7 mouse cellular contexts compared by ENCODE assay signal in the genomic region with DNA sequence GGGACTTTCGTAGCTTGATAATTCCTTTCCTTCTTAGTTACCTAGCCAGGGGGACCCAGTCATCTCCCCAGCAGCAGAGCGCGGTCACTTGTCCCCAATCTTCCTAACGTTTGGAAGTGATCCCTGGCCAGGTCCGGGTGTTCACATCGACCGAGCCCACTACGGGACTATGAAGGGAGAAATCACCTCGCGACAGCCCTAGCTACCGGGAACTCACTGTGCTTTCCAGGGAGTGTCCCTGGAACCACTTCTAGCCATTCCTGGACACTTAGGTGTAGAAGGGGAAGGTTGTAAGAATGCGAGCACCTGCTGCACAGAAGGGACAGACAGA. TPM values are rescaled to one million over a fixed set of nuclear protein-coding genes. Genes with fewer than 3 reads are reported as not detected.
A peak's percentile ranks its signal among the peaks of the same experiment; 100 is the strongest.
DNase-seq lines count a peak whose midpoint lies in the region; ATAC-seq and TF ChIP-seq lines count a peak whose summit lies in the region.

No protein-coding gene starts in this region.

- WGBS in hindbrain, embryonic 14.5 days, result under 1% methylated on average over 12 of the region's 12 CpGs
- WGBS in lung, embryonic 14.5 days, result under 1% methylated on average over 12 of the region's 12 CpGs

- no peak overlapping the region for H3K27ac ChIP-seq in embryonic fibroblast, embryonic 13.5 days (ENCODE audit: insufficient read depth, low read length)
- H3K27ac ChIP-seq in hindbrain, embryonic 14.5 days, result peak overlapping the region; percentile 72
- H3K27ac ChIP-seq in lung, embryonic 14.5 days (ENCODE audit: low read depth), result peak overlapping the region; percentile 58; the same call in 1 of the 2 replicates

- no peaks in the 10 kb centered on the region for H3K27me3 ChIP-seq in hindbrain, embryonic 14.5 days (ENCODE audit: control insufficient read depth, insufficient read depth, low read length)
- H3K27me3 ChIP-seq in lung, embryonic 14.5 days (ENCODE audit: insufficient read depth, low read length), result 0 out of 2 replicates have a peak, but pooled peaks cover 3% of the 10 kb centered on the region

- no peak for ATAC-seq in hindbrain, embryonic 14.5 days (ENCODE audit: low FRiP score)
- ATAC-seq in lung, embryonic 14.5 days (ENCODE audit: insufficient read depth), result peak; percentile 10; the same call in 1 of the 2 replicates
- no peak for ATAC-seq in activated CD4-positive, CD25-positive, alpha-beta regulatory T cell, adult 4 months

- no peak for TF ChIP-seq CTCF in embryonic fibroblast, embryonic 13.5 days (IDR thresholded peaks at IDR 0.05; ENCODE audit: borderline replicate concordance, insufficient read depth, low read length)
- no peak for TF ChIP-seq CTCF in lung, embryonic 14.5 days (IDR thresholded peaks at IDR 0.05; ENCODE audit: low read depth)

- H3K4me1 ChIP-seq in embryonic fibroblast, embryonic 13.5 days (ENCODE audit: control insufficient read depth, insufficient read depth, low read length), result 0 out of 2 replicates have a peak, but pooled peaks cover 6% of the 10 kb centered on the region
- peaks cover 17% of the 10 kb centered on the region; the same call in 1 of the 2 replicates for H3K4me1 ChIP-seq in hindbrain, embryonic 14.5 days (replicated peaks; ENCODE audit: control insufficient read depth, insufficient read depth, low read length)
- H3K4me1 ChIP-seq in lung, embryonic 14.5 days (ENCODE audit: insufficient read depth), result no peaks in the 10 kb centered on the region

- TF ChIP-seq POLR2A in embryonic fibroblast, embryonic 13.5 days (IDR thresholded peaks at IDR 0.05; ENCODE audit: low read depth, low read length), result no peak

- H3K36me3 ChIP-seq in hindbrain, embryonic 14.5 days (replicated peaks; ENCODE audit: control insufficient read depth, insufficient read depth), result no peaks in the 10 kb centered on the region
- H3K36me3 ChIP-seq in lung, embryonic 14.5 days (ENCODE audit: insufficient read depth), result no peaks in the 10 kb centered on the region

- peak; percentile 29 for DNase-seq in right cerebral cortex, adult 18-20 months
- DNase-seq in right cerebral cortex, postnatal 4 days, result no peak
- DNase-seq in hindbrain, embryonic 14.5 days (ENCODE audit: low spot score), result no peak
- DNase-seq in lung, embryonic 14.5 days, result peak; percentile 54
- DNase-seq in cerebellum, adult 11-12 months, result no peak

- H3K9ac ChIP-seq in hindbrain, embryonic 14.5 days, result peak overlapping the region; percentile 65
- H3K9ac ChIP-seq in lung, embryonic 14.5 days, result peak overlapping the region; percentile 54

- H3K9me3 ChIP-seq in hindbrain, embryonic 14.5 days (ENCODE audit: control insufficient read depth, low read length), result no peaks in the 10 kb centered on the region
- no peaks in the 10 kb centered on the region for H3K9me3 ChIP-seq in lung, embryonic 14.5 days (ENCODE audit: low read depth, low read length)

- peak overlapping the region; percentile 63 for H3K4me2 ChIP-seq in hindbrain, embryonic 14.5 days (replicated peaks)
- peak overlapping the region; percentile 94 for H3K4me2 ChIP-seq in lung, embryonic 14.5 days

- H3K4me3 ChIP-seq in embryonic fibroblast, embryonic 13.5 days (ENCODE audit: insufficient read depth, low read length), result peak overlapping the region; percentile 49
- H3K4me3 ChIP-seq in hindbrain, embryonic 14.5 days (replicated peaks; ENCODE audit: low read length), result peak overlapping the region; percentile 66
- H3K4me3 ChIP-seq in lung, embryonic 14.5 days (ENCODE audit: low read depth, low read length), result peak overlapping the region; percentile 55

RNA-seq across cellular contexts. Expression of a gene that starts 0.7 kb away (rescaled TPM):
- polyA plus RNA-seq in embryonic fibroblast, embryonic 13.5 days (2011; ENCODE audit: insufficient read length, low read depth, missing spikeins), result 20.9 and 26.4 TPM in 2 replicates
- polyA plus RNA-seq in hindbrain, embryonic 14.5 days (2014; fragmentation: Nextera tagmentation; extraction: Ambion mirVana), result 49.3 and 50.0 TPM in 2 replicates
- 18.0 and 21.9 TPM in 2 replicates for polyA plus RNA-seq in lung, embryonic 14.5 days (2014; fragmentation: Nextera tagmentation; extraction: Ambion mirVana)
- under 1 TPM in 1 of 2 experiments, not detected in 1; 0.12 TPM for polyA plus RNA-seq in activated CD4-positive, CD25-positive, alpha-beta regulatory T cell, adult 4 months (2017; shearing (Covaris generic))

Comparison
In these comparisons a context has a peak if more than half of its experiments do, and no peak if none do; other contexts are left out.
1. DNase-seq: peak in right cerebral cortex, adult 18-20 months (single experiment) and lung, embryonic 14.5 days (single experiment); none in right cerebral cortex, postnatal 4 days (single experiment), hindbrain, embryonic 14.5 days (single experiment) and cerebellum, adult 11-12 months (single experiment).
2. RNA of a gene that starts 0.7 kb away (polyA plus RNA-seq): 49.3 to 50.0 TPM in hindbrain, embryonic 14.5 days, 20.9 to 26.4 TPM in embryonic fibroblast, embryonic 13.5 days and 18.0 to 21.9 TPM in lung, embryonic 14.5 days; 0.12 TPM in activated CD4-positive, CD25-positive, alpha-beta regulatory T cell, adult 4 months; every median in the first group is over 10 times any median in the second.
3. Peak in every context shown above with its lines, with median percentiles within 50 percentile points of each other: H3K4me3 ChIP-seq.